Mouse (Mus musculus) small intestine, adult 2 months (tissue): Measurements from ENCODE around the gene Car8.

Experiments used
- CTCF ChIP-seq: fragments of 200-500 bp; IDR thresholded peaks from 2 replicates; pipeline ENCODE4 v1.5.1; 2012; ENCODE audit warnings: low read depth, mild to moderate bottlenecking, control low read depth, inconsistent platforms, low read length, moderate library complexity, mixed read lengths; ENCODE audit not compliant: insufficient replicate concordance, insufficient read length; ENCODE audit errors: extremely low read depth
- POLR2A ChIP-seq: fragments of 200-500 bp; IDR thresholded peaks from 2 replicates; pipeline ENCODE4 v1.6.1; 2012; ENCODE audit warnings: low read depth, mild to moderate bottlenecking, control low read depth, inconsistent platforms, low read length, moderate library complexity

DNA sequence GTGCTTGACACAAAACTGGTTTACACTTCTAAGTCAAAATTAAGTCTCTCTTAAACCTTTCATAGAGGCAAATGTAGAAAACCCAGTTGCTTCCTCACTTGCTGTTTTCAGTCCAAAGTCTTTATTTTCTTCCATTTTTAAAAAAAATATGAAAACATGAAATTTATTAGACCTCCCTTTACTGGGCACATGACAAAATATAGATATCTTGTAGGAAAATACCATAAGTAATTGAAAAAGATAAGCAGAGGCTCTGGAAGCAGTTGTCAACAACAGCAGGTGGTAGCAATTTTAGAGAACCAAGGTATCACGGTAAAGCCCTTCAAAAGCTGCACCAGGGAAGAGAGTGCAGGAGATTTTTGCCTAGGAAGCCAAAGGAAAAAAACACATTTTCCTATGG lies 30.9 kb downstream of the Car8 start:
- TF ChIP-seq CTCF (no peak), POLR2A (no peak)
